Mouse (Mus musculus): ENCODE measurements around the gene Hoxc4. TPM values are rescaled to one million over a fixed set of nuclear protein-coding genes. Genes with fewer than 3 reads are reported as not detected.

Hoxc4 gene
- polyA plus RNA-seq, 1 experiment from 2014 or later, result 0.98 TPM

DNA sequence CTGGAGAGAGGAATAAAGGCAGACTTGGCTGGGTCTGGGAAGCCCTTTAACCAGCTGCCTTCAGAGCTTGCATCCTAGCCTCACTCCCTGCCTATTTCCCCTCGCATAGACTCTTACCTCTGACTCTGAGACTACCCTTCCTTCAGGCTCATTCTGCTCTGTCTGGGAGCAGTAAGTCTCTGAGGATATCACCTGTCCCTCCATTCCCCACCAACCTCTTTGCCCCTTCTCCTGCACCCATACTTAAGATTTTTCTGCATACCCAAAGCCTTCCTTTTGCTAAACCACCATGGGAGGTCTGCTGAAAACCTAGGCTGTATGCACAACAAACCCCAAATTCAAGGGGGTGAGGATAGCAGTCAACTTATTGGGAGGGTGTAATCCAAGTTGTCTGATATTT lies 38.8 kb upstream of the Hoxc4 start:
- H3K4me1 ChIP-seq, result peaks cover 13% of the 10 kb centered on the region
- H3K9me3 ChIP-seq, result no peaks in the 10 kb centered on the region
- no peak overlapping the region for H3K4me3 ChIP-seq
- no peaks in the 10 kb centered on the region for H3K36me3 ChIP-seq
- H3K27ac ChIP-seq (replicated peaks), result no peak overlapping the region
- WGBS, result 0% methylated on average over 1 of the region's 1 CpGs
- H3K27me3 ChIP-seq (replicated peaks), result peaks cover 100% of the 10 kb centered on the region
- H3K9ac ChIP-seq, result no peak overlapping the region
- no peak for ATAC-seq (ENCODE audit: extremely low read depth, insufficient number of reproducible peaks, low FRiP score, low TSS enrichment)
- H3K4me2 ChIP-seq, result no peak overlapping the region

DNA sequence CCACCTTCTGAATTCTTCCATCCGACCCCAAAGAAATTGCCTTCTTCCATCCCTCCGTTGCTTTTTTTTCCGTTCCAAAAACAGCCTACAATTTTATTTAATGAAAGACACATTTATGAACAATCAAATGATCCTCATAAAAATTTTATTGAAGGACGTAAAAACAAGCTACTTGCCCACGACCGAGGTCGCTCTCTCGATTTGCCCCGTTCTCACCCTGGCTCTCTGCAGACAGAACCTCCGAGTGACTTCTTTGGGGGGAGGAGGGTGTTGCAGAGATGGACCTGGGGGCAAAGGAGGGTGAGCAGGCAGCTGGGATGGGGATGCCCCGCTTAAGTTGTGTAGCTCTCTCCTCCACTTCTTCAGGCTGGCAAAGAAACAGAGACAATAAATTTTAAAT lies 38.4 kb upstream of the Hoxc4 start:
- Histone ChIP-seq H3K4me1 (peaks cover 13% of the 10 kb centered on the region), H3K4me3 (no peak overlapping the region), H3K9ac (no peak overlapping the region), H3K9me3 (no peaks in the 10 kb centered on the region), H3K27ac (replicated peaks) (no peak overlapping the region), H3K4me2 (no peak overlapping the region), H3K36me3 (no peaks in the 10 kb centered on the region), H3K27me3 (replicated peaks) (peaks cover 100% of the 10 kb centered on the region)
- 4% methylated on average over 11 of the region's 11 CpGs for WGBS
- no peak for ATAC-seq (ENCODE audit: extremely low read depth, insufficient number of reproducible peaks, low FRiP score, low TSS enrichment)

DNA sequence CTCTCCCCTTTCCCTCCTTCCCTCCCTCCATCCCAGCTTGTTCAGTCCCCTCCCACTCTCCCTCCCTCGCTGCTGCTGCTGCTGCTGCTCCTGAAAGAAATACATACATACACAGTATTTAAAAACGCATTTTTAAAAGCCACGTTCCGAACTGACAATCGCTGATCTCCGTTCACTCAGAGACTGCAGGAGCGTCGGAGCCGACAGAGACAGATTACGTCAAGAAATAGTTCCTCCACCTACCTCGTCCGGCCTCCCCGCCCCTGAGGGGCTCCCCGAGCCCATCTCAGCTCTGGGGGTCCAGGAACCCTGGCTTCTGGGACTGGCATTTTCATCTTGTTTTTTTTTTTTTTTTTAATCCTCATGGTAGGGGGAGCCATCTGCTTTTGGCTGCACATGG lies 37.8 kb upstream of the Hoxc4 start:
- peaks cover 100% of the 10 kb centered on the region for H3K27me3 ChIP-seq (replicated peaks)
- peak overlapping the region; percentile 42 for H3K4me3 ChIP-seq
- 0% methylated on average over 14 of the region's 14 CpGs for WGBS
- H3K4me1 ChIP-seq, result peaks cover 13% of the 10 kb centered on the region
- H3K9ac ChIP-seq, result no peak overlapping the region
- no peaks in the 10 kb centered on the region for H3K9me3 ChIP-seq
- no peak for ATAC-seq (ENCODE audit: extremely low read depth, insufficient number of reproducible peaks, low FRiP score, low TSS enrichment)
- H3K36me3 ChIP-seq, result no peaks in the 10 kb centered on the region
- H3K27ac ChIP-seq (replicated peaks), result no peak overlapping the region
- H3K4me2 ChIP-seq, result peak overlapping the region; percentile 62

DNA sequence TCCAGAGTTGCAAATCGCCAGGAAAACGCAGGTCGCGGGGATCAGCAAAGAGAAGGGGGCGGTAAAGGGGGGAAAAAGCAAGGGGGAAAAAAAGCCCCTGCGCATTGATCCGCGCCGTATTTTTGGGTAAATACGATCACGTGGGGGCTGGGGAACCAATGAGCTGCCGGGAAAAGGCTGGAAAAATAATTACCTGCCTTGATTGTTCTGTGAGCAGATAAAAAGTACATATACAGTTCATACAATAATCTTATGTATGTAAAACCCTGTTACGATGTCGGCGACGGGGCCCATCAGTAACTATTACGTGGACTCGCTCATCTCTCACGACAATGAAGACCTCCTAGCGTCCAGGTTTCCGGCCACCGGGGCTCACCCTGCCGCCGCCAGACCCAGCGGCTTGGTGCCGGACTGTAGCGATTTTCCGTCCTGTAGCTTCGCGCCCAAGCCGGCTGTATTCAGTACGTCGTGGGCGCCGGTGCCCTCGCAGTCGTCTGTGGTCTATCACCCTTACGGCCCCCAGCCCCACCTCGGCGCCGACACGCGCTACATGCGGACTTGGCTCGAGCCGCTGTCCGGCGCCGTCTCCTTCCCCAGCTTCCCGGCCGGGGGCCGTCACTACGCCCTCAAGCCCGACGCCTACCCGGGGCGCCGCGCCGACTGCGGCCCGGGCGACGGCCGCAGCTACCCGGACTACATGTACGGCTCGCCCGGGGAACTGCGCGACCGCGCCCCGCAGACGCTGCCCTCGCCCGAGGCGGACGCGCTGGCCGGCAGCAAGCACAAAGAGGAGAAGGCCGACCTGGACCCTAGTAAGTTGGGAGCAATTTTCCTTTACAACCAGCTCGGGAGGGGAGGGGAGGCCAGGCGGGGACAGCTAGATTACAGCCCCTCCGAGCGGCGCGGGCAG lies 37.1 kb upstream of the Hoxc4 start:
- ATAC-seq (ENCODE audit: extremely low read depth, insufficient number of reproducible peaks, low FRiP score, low TSS enrichment), result no peak
- H3K36me3 ChIP-seq, result no peaks in the 10 kb centered on the region
- peak overlapping the region; percentile 62 for H3K4me2 ChIP-seq
- no peak overlapping the region for H3K9ac ChIP-seq
- H3K27ac ChIP-seq (replicated peaks), result no peak overlapping the region
- peaks cover 13% of the 10 kb centered on the region for H3K4me1 ChIP-seq
- WGBS, result under 1% methylated on average over 88 of the region's 88 CpGs
- H3K27me3 ChIP-seq (replicated peaks), result peaks cover 100% of the 10 kb centered on the region
- H3K9me3 ChIP-seq, result no peaks in the 10 kb centered on the region
- peak overlapping the region; percentile 42 for H3K4me3 ChIP-seq

DNA sequence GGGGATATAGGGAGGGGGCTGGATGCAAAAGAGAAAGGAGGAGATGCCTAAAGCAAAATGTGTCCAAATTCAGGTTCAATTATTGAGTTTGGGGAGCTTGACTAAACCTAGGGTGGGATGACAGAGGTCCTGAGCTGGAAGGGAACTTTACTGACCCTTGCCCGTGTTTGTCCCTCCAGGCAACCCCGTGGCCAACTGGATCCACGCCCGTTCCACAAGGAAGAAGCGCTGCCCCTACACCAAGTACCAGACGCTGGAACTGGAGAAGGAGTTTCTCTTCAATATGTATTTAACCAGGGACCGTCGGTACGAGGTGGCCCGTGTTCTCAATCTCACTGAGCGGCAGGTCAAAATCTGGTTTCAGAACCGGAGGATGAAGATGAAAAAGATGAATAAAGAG lies 35.0 kb upstream of the Hoxc4 start:
- Histone ChIP-seq H3K4me2 (no peak overlapping the region), H3K4me3 (no peak overlapping the region), H3K9ac (no peak overlapping the region), H3K27me3 (replicated peaks) (peaks cover 100% of the 10 kb centered on the region), H3K9me3 (no peaks in the 10 kb centered on the region), H3K36me3 (no peaks in the 10 kb centered on the region), H3K27ac (replicated peaks) (no peak overlapping the region), H3K4me1 (peaks cover 8% of the 10 kb centered on the region)
- ATAC-seq (ENCODE audit: extremely low read depth, insufficient number of reproducible peaks, low FRiP score, low TSS enrichment), result no peak
- 1% methylated on average over 12 of the region's 12 CpGs for WGBS

DNA sequence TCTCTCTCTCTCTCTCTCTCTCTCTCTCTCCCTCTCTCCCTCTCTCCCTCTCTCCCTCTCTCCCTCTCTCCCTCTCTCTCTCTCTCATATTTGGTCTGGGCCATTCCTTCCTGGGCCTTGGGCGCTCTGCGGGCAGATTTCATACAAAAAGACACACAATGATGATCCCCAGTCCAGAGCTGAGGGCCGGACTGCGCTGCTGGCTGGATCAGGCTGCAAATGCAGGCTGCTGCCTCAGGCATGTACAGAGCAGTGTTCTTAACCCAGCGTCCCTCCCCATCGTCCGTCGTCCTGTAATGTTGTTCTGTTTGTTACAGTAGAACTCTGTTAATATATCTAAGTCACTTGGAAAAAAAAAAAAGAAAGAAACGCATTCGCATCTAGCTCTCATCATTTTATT lies 34.2 kb upstream of the Hoxc4 start:
- no peaks in the 10 kb centered on the region for H3K36me3 ChIP-seq
- ATAC-seq (ENCODE audit: extremely low read depth, insufficient number of reproducible peaks, low FRiP score, low TSS enrichment), result no peak
- no peak overlapping the region for H3K4me3 ChIP-seq
- WGBS, result 2% methylated on average over 10 of the region's 10 CpGs
- peaks cover 8% of the 10 kb centered on the region for H3K4me1 ChIP-seq
- peaks cover 100% of the 10 kb centered on the region for H3K27me3 ChIP-seq (replicated peaks)
- H3K4me2 ChIP-seq, result no peak overlapping the region
- H3K9ac ChIP-seq, result no peak overlapping the region
- H3K9me3 ChIP-seq, result no peaks in the 10 kb centered on the region
- H3K27ac ChIP-seq (replicated peaks), result no peak overlapping the region

DNA sequence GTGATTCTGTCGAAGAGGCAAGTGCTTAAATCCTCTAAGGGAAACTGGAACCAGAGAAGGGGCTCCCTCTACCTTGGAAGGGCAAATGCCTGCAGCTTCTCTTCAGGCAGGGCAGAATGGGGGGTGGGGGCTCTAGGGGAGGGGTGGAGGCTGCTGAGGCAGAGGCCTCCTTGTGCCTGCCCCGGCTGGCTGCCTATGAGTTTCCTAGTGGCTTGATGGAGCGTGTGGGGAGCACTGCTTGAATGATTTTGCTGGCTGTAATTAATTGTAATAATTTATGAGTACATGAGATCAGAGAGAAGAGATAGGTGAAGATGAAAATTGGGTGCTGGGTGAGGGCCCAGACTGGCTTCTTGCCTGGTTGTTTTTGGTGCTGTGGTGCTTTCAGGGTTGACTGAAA lies 33.8 kb upstream of the Hoxc4 start:
- no peak overlapping the region for H3K9ac ChIP-seq
- no peak overlapping the region for H3K27ac ChIP-seq (replicated peaks)
- H3K4me1 ChIP-seq, result peaks cover 8% of the 10 kb centered on the region
- H3K4me2 ChIP-seq, result no peak overlapping the region
- H3K9me3 ChIP-seq, result no peaks in the 10 kb centered on the region
- H3K4me3 ChIP-seq, result no peak overlapping the region
- WGBS, result 7% methylated on average over 3 of the region's 3 CpGs
- no peak for ATAC-seq (ENCODE audit: extremely low read depth, insufficient number of reproducible peaks, low FRiP score, low TSS enrichment)
- peaks cover 100% of the 10 kb centered on the region for H3K27me3 ChIP-seq (replicated peaks)
- no peaks in the 10 kb centered on the region for H3K36me3 ChIP-seq

DNA sequence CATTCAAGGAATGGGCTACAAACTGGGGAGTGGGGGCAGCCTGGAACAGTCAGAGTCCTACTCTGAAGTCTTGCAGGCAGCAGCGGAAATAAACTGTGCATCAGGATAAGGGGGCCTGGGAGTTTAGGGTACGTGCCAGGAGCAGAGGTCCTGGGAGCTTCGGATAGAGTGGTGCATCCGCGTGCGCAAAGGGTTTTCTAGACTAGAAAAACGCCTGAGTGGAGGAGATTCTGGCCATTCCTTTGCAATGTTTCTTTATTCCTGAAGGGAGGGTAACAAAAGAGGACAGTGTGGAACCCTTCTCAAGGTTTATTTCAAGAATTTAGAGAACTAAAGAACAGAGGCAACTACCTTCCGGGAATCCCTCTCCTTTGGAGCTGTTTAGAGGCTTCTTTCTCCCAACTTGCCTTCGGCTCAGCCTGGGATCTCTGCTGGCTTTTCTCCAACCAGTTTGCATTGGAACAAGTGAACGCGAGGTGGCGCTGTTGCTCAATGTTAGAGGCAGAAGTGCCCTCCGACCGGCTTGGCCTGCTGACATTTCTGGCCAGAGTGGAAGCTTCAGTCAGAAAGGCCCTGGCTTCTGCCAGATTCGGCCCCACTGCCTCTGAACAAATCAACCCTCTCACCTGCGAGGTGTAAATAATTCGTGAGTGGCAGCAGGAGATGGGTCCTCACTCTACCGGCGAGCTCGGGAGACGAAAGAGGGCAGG lies 31.5 kb upstream of the Hoxc4 start:
- 3% methylated on average over 21 of the region's 21 CpGs for WGBS
- no peak overlapping the region for H3K4me2 ChIP-seq
- ATAC-seq (ENCODE audit: extremely low read depth, insufficient number of reproducible peaks, low FRiP score, low TSS enrichment), result no peak
- peaks cover 5% of the 10 kb centered on the region; the same call in 1 of the 2 replicates for H3K4me1 ChIP-seq
- H3K9ac ChIP-seq, result no peak overlapping the region
- peaks cover 100% of the 10 kb centered on the region for H3K27me3 ChIP-seq (replicated peaks)
- H3K27ac ChIP-seq (replicated peaks), result no peak overlapping the region
- no peaks in the 10 kb centered on the region for H3K9me3 ChIP-seq
- no peak overlapping the region for H3K4me3 ChIP-seq
- no peaks in the 10 kb centered on the region for H3K36me3 ChIP-seq

DNA sequence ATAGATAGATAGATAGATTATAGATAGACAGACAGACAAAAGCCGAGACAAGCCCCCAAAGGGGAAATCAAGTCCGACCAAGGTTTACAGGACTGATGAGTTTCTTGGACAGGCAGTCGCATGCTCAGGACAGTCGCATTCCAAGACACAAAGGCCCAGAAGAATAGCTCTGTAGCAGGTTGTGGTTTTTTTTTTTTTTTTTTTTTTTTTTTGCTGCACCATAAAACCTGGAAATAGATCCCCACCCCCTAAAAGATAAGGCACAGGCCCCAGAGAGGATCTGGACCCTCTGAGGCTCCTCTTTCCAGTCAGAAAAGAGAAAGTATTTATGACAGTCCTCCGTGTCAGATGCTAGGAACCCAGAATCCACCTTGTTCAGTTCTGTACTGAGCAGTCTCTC lies 30.7 kb upstream of the Hoxc4 start:
- Histone ChIP-seq H3K27ac (replicated peaks) (no peak overlapping the region), H3K9me3 (no peaks in the 10 kb centered on the region), H3K27me3 (replicated peaks) (peaks cover 100% of the 10 kb centered on the region), H3K36me3 (no peaks in the 10 kb centered on the region), H3K4me3 (no peak overlapping the region), H3K4me1 (peaks cover 5% of the 10 kb centered on the region; the same call in 1 of the 2 replicates), H3K9ac (no peak overlapping the region), H3K4me2 (no peak overlapping the region)
- WGBS, result 16% methylated on average over 5 of the region's 5 CpGs
- ATAC-seq (ENCODE audit: extremely low read depth, insufficient number of reproducible peaks, low FRiP score, low TSS enrichment), result no peak

DNA sequence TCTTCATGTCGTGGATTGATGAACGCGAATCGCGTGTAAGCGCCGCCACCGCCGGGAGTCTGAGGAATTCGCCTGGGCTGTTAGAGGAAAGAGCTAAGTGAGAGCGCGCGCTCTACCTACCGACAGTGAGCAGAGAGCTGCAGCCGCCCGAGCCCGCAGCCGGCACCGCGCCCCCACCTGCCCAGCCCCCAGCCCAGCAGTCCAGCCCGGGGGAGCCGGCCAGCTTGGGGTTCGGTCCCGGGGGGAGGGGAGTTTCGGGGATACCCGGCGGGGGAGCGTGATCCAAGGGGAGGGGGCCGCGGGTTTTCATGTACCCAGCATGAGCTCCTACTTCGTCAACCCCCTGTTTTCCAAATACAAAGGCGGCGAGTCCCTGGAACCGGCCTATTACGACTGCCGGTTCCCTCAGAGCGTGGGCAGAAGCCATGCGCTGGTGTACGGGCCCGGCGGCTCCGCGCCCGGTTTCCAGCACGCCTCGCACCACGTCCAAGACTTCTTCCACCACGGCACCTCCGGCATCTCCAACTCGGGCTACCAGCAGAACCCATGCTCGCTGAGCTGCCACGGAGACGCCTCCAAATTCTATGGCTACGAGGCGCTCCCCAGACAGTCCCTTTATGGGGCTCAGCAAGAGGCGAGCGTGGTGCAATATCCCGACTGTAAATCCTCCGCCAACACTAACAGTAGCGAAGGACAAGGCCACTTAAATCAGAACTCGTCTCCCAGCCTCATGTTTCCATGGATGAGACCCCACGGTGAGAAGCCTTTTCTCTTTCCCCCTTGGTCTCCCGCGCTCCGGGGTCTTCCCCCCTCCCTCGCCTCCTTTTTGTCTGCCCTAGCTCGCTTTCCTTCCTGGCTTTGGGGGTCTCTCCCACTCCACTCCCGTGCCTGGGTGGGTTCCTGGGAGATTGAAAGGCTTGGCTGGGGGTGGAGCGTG lies 28.0 kb upstream of the Hoxc4 start, which contains the start of gene Hoxc8:
TSS of gene Hoxc8 (plus strand) at position 147 of the 937 bp plus-strand sequence.
- no peak within 1 kb of the TSS for H3K27ac ChIP-seq (replicated peaks)
- H3K9me3 ChIP-seq, result no peaks in the 10 kb centered on the region
- peak within 1 kb of the TSS; percentile 40 for H3K4me2 ChIP-seq
- H3K27me3 ChIP-seq (replicated peaks), result peaks cover 99% of the 10 kb centered on the region
- H3K9ac ChIP-seq, result no peak within 1 kb of the TSS
- 2% methylated on average over 69 of the region's 69 CpGs for WGBS
- no peak for ATAC-seq (ENCODE audit: extremely low read depth, insufficient number of reproducible peaks, low FRiP score, low TSS enrichment)
- peak within 1 kb of the TSS; percentile 24 for H3K4me3 ChIP-seq
- peaks cover 5% of the 10 kb centered on the region; the same call in 1 of the 2 replicates for H3K4me1 ChIP-seq
- no peaks in the 10 kb centered on the region for H3K36me3 ChIP-seq

DNA sequence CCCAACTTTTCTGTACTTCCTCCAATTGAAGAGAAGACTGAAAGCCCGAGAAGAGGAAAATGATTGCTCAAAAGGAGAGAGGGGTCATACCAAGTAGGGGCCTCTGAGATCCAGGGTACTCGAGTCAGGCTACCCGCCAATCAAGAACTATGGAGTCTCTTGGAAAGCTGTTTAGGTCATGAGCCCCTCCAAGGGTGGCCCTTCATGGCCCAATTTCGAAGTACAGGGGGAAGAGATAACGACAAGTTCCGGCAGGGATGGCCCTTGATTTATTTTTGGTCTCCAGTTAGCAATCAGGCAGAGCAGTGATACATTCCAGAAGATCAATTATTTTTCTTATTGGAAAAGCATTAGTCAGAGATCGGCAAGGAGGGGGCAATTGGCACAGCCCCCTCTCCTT lies 27.0 kb upstream of the Hoxc4 start:
- no peak for ATAC-seq (ENCODE audit: extremely low read depth, insufficient number of reproducible peaks, low FRiP score, low TSS enrichment)
- Histone ChIP-seq H3K27me3 (replicated peaks) (peaks cover 99% of the 10 kb centered on the region), H3K4me1 (peaks cover 5% of the 10 kb centered on the region; the same call in 1 of the 2 replicates), H3K36me3 (no peaks in the 10 kb centered on the region), H3K9ac (no peak overlapping the region), H3K27ac (replicated peaks) (no peak overlapping the region), H3K9me3 (no peaks in the 10 kb centered on the region), H3K4me3 (no peak overlapping the region), H3K4me2 (no peak overlapping the region)
- WGBS, result 3% methylated on average over 7 of the region's 7 CpGs
